Mouse (Mus musculus) megakaryocyte, embryonic 14.5 days (primary cell): ENCODE results near the gene Ckb. TPM values are rescaled to one million over a fixed set of nuclear protein-coding genes. Genes with fewer than 3 reads are reported as not detected.

ENCODE experiments used
- H3K27me3 ChIP-seq: replicated peaks from 2 replicates; pipeline ENCODE3; 2012; ENCODE audit warnings: inconsistent platforms
- H3K36me3 ChIP-seq: replicated peaks from 2 replicates; pipeline ENCODE3; 2012; ENCODE audit warnings: low read length, inconsistent platforms, mixed read lengths
- H3K4me1 ChIP-seq: 2 replicates; pipeline ENCODE4 v1.6.1; 2012; ENCODE audit warnings: inconsistent platforms
- H3K4me3 ChIP-seq: replicated peaks from 2 replicates; pipeline ENCODE3; 2012; ENCODE audit warnings: moderate library complexity, mild to moderate bottlenecking, inconsistent platforms
- H3K9me3 ChIP-seq: 2 replicates; pipeline ENCODE4 v1.6.1; 2012; ENCODE audit warnings: inconsistent platforms
- FLI1 ChIP-seq: IDR thresholded peaks from 2 replicates; pipeline ENCODE4 v1.6.1; 2012; ENCODE audit warnings: low read length, inconsistent platforms, mixed read lengths
- GATA1 ChIP-seq: IDR thresholded peaks from 3 replicates; pipeline ENCODE4 v1.6.1; 2012; ENCODE audit warnings: mixed read lengths, low read length, inconsistent platforms, borderline replicate concordance
- polyA plus RNA-seq: library from polyadenylated mRNA; stranded (reverse); fragments of >175 nt; gene quantifications from 2 replicates; pipeline ENCODE4 v1.2.3, GENCODE M21; 2012; ENCODE audit warnings: low replicate concordance; ENCODE audit not compliant: insufficient read depth

Ckb gene
- polyA plus RNA-seq, 1 experiment = 102 TPM

- H3K9me3 ChIP-seq = no peaks in the 10 kb centered on the region
- no peak overlapping the region for H3K4me3 ChIP-seq
- TF ChIP-seq GATA1 = no peak
- no peak for TF ChIP-seq FLI1
- peaks cover 56% of the 10 kb centered on the region for H3K36me3 ChIP-seq
- H3K4me1 ChIP-seq = peaks cover 31% of the 10 kb centered on the region
- H3K27me3 ChIP-seq = no peaks in the 10 kb centered on the region
Measured at GRCm38 (mm10) chr12:111660628-111661027, 11.5 kb downstream of the Ckb start.

DNA sequence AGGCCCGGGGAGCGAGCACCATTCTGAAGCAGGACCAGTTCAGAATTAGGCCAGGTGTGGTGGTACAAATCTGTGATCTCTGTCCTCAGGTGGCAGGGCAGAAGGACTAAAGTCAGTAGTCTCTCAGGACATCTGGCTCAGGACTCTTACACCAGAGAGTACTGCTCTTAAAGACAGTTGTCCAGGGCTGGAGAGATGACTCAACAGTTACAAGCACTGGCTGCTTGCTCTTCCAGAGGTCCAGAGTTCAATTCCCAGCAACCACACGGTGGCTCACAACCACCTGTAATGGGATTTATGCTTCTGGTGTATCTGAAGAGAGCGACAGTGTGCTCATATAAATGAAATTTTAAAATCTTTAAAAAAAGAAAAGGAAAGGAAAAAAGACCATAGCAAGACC, 12.8 kb downstream of the Ckb start:
- H3K4me1 ChIP-seq = peaks cover 18% of the 10 kb centered on the region
- no peaks in the 10 kb centered on the region for H3K9me3 ChIP-seq
- no peaks in the 10 kb centered on the region for H3K27me3 ChIP-seq
- TF ChIP-seq FLI1 = no peak
- TF ChIP-seq GATA1 = no peak
- H3K36me3 ChIP-seq = peaks cover 64% of the 10 kb centered on the region
- no peak overlapping the region for H3K4me3 ChIP-seq

DNA sequence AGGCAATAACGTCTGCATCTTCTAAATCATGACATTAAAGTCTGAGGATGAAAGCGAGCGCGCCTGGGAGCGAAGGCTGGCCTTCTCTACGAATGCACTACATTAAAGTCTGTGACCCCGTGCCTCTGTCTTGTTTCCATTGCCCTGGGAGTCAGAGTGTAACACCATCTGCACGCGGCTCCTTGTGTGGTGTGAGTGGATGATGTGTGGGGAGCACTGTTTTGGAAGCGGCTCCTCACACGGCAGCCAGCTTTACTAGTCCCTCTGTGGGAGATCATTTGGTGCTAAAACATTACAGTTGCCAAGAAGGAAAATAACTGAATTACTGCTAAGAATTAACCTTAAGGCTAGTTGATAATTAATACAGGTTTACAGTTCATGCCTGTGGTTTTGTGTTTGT, 16.4 kb downstream of the Ckb start:
- Histone ChIP-seq H3K9me3 (no peaks in the 10 kb centered on the region), H3K4me3 (no peak overlapping the region), H3K4me1 (peaks cover 29% of the 10 kb centered on the region), H3K27me3 (no peaks in the 10 kb centered on the region), H3K36me3 (peaks cover 85% of the 10 kb centered on the region)
- TF ChIP-seq GATA1 = no peak
- TF ChIP-seq FLI1 = no peak

DNA sequence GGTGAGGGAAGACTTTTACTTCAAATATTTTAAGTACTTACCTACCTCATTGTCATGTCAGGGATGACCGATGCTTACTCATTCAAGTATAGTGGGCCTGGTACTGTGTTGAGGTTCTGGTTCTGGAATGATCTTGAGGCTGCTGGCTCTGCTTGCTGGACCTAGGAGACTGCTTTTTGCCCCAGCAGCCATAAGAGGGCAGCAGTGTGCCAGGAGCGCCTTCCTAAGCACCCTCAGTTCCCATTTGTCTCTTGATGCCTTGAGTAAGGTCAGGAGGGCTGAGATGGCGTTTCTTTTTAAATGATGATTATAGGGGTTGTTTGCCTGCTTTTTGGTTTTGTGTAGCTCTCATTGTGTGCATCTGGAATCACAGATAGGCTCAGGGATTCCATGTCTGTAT, 18.7 kb downstream of the Ckb start:
- Histone ChIP-seq H3K4me3 (no peak overlapping the region), H3K4me1 (peaks cover 31% of the 10 kb centered on the region), H3K27me3 (no peaks in the 10 kb centered on the region), H3K36me3 (peaks cover 90% of the 10 kb centered on the region), H3K9me3 (no peaks in the 10 kb centered on the region)
- no peak for TF ChIP-seq GATA1
- TF ChIP-seq FLI1 = no peak

DNA sequence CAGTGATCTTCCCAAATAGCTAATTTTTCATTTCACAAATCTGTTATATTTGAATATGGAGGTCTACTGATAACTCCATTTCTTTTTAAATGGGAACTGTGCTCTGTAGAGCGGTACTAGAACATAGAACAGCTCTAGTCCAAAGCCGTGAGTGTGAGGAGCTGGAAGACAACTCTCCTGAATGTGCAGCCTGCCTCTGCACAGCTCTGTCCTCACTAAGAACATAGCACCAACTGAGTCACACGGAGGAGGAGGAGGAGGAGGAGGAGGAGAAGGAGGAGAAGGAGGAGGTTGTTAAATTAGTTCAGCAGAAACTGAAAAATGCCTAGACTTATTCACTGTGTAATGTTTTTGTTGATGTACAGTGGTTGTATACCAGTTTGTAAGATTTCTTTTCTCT, 19.2 kb downstream of the Ckb start:
- no peaks in the 10 kb centered on the region for H3K27me3 ChIP-seq
- H3K36me3 ChIP-seq = peaks cover 93% of the 10 kb centered on the region
- peaks cover 35% of the 10 kb centered on the region for H3K4me1 ChIP-seq
- no peak overlapping the region for H3K4me3 ChIP-seq
- no peak for TF ChIP-seq FLI1
- no peak for TF ChIP-seq GATA1
- H3K9me3 ChIP-seq = no peaks in the 10 kb centered on the region

DNA sequence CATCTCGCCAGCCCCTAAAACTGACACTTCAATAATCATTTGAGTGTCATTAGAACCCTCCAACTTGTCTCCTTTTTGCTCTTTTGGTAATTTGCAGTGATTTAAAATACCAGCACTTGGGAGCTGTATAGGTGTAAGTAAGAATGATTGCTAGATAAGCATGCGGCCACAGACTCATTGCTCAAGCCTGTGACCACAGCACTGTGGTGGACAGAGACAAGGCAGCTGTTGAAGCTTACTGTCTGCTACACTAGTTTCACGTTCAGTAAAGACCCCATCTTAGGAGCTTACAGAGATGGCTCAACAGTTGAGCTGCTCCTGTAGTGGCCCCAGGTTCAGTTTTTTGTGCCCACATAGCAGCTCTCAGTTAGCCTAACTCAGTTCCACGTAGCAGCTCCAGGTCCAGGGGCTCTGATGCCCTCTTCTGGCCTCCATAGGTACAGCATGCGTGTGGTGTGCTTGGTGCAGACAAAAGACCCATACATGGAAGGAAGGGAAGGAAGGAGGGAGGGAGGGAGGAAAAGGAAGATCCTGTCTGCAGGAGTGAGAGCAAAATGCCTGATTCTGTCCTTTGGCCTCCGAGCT, 24.0 kb downstream of the Ckb start:
- peaks cover 93% of the 10 kb centered on the region for H3K36me3 ChIP-seq
- H3K4me1 ChIP-seq = peaks cover 26% of the 10 kb centered on the region
- no peak for TF ChIP-seq FLI1
- TF ChIP-seq GATA1 = no peak
- no peaks in the 10 kb centered on the region for H3K9me3 ChIP-seq
- H3K4me3 ChIP-seq = no peak overlapping the region
- H3K27me3 ChIP-seq = no peaks in the 10 kb centered on the region

Other genes starting within 250 kb of the Ckb start
- 1.1 and 11.3 TPM in 2 replicates for gene Tnfaip2, start 229.9 kb downstream of the Ckb start, polyA plus RNA-seq
- 0.22 TPM in 1 of 2 replicates, not detected in the other for gene Gm266, start 186.5 kb downstream of the Ckb start, polyA plus RNA-seq
- gene Eif5, start 134.3 kb downstream of the Ckb start, polyA plus RNA-seq = 17.8 and 28.5 TPM in 2 replicates
- gene Mark3, start 97.8 kb downstream of the Ckb start, polyA plus RNA-seq = 4.4 and 8.2 TPM in 2 replicates
- gene Trmt61a, start 5.8 kb upstream of the Ckb start, polyA plus RNA-seq = 9.9 and 10.0 TPM in 2 replicates
- gene Bag5, start 40.9 kb upstream of the Ckb start, polyA plus RNA-seq = 2.5 and 4.8 TPM in 2 replicates
- gene Apopt1, start 40.9 kb upstream of the Ckb start, polyA plus RNA-seq = 65.2 and 126 TPM in 2 replicates
- 21.5 and 66.3 TPM in 2 replicates for gene Klc1, start 86.5 kb upstream of the Ckb start, polyA plus RNA-seq
- 2.2 and 3.2 TPM in 2 replicates for gene Xrcc3, start 141.5 kb upstream of the Ckb start, polyA plus RNA-seq
- gene Zfyve21, start 141.8 kb upstream of the Ckb start, polyA plus RNA-seq = 15.3 and 16.7 TPM in 2 replicates
- gene Ppp1r13b, start 235.8 kb upstream of the Ckb start, polyA plus RNA-seq = 15.6 and 22.6 TPM in 2 replicates